Mouse (Mus musculus) erythroblast, embryonic 14.5 days (primary cell): Measurements from ENCODE around the gene Col5a1.

ENCODE experiments used
- GATA1 ChIP-seq: IDR thresholded peaks from 2 replicates; pipeline ENCODE4 v1.6.1; 2012; ENCODE audit warnings: low read length, inconsistent platforms, mixed read lengths
- TAL1 ChIP-seq: IDR thresholded peaks from 3 replicates; pipeline ENCODE4 v1.6.1; 2012; ENCODE audit warnings: low read length, inconsistent platforms, mixed read lengths

- no peak for TF ChIP-seq TAL1
- no peak for TF ChIP-seq GATA1
Measured at GRCm38 (mm10) chr2:28024416-28024815, 138.2 kb downstream of the Col5a1 start.
